Mouse (Mus musculus) gastrocnemius, adult 2 months (tissue): ENCODE results near the gene B230118H07Rik. TPM values are rescaled to one million over a fixed set of nuclear protein-coding genes. Genes with fewer than 3 reads are reported as not detected.

Experiments
- DNase-seq: peaks from one replicate; pipeline ENCODE4 v3.0.0; 2022
- H3K27ac ChIP-seq: fragments of 200-600 bp; 2 replicates; pipeline ENCODE4 v1.8.1; 2022; ENCODE audit warnings: mild to moderate bottlenecking
- H3K4me3 ChIP-seq: fragments of 200-600 bp; 2 replicates; pipeline ENCODE4 v1.8.1; 2022; ENCODE audit warnings: mild to moderate bottlenecking, moderate library complexity
- CTCF ChIP-seq: fragments of 200-600 bp; IDR thresholded peaks from 2 replicates; pipeline ENCODE4 v1.8.1; 2022; ENCODE audit warnings: antibody characterized with exemption, mild to moderate bottlenecking, moderate library complexity
- intact Hi-C: fragments of 180-260 bp; cut with DNase I; formaldehyde crosslinking; loops from one replicate; pipeline ENCODE4 v1.15.1; 2025
- total RNA-seq, 2 experiments: library from RNA; stranded (reverse); gene quantifications; 2 replicates each; pipeline ENCODE4 v1.2.3; 2021

B230118H07Rik gene
- total RNA-seq, 2 experiments from 2014 or later: 79.3 to 89.4 TPM

DNA sequence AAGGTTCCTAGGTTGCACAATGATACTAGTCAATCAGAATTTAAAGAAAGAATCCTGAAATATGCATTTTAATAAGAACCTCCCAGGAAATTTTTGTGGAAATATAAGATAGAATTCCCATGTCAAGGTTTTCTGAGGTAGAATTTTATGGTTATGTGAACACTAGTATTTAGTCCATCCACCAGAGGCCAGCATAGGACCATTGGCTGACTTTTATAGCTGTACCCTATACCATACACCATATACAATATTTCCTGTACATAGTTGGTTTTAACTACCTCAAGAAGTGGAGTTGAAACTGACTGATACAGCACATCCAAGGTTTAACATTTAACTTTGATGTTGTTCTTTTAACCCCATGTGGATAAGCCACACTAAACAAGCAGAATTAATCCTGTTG is 52.1 kb downstream of the B230118H07Rik start:
- no peak overlapping the region for H3K4me3 ChIP-seq
- H3K27ac ChIP-seq: no peak overlapping the region
- no peak for DNase-seq
- intact Hi-C loops: no loop called here
- TF ChIP-seq CTCF: peak; percentile 42

DNA sequence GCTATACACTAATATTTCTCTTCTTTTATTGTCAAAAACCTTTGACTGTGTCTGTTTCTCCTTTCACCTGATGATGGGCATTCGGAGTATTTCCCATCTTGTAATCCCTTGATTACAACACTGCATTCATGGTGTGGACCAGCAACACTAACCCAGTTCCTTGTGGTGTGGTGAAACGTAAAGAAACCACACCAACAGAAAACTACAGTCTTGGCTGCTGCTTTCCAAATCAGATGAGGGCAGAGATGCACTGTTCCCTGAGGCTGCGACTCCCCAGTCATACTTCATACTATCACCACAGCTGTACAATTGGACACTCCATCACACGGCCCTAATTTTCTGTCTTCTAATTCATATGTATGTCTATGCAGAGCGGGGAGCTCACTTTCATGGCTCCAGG is 54.7 kb downstream of the B230118H07Rik start:
- DNase-seq: no peak
- no peak overlapping the region for H3K27ac ChIP-seq
- intact Hi-C loops: no loop called here
- H3K4me3 ChIP-seq: no peak overlapping the region
- TF ChIP-seq CTCF: no peak

DNA sequence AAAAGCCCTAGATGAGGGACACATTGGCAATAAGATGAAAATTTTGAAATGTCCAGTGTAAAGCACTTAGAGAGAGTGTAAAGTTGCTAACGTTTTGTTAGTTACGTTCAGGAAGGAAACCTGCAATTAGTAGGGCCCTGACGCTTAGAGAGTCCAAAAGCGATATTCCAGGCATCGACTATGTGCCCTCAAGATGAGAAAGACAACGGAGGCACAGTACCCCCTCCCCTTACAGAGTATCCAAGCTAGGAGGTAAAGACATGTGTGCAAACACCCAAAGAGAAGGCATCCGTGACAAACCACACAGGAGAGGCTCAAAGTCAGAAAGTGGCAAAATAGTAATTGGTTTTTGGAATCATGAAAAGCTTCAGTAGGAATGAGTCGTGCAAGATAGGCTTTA is 56.4 kb downstream of the B230118H07Rik start:
- Histone ChIP-seq H3K4me3 (no peak overlapping the region), H3K27ac (no peak overlapping the region)
- no peak for TF ChIP-seq CTCF
- no peak for DNase-seq
- intact Hi-C loops: no loop called here

DNA sequence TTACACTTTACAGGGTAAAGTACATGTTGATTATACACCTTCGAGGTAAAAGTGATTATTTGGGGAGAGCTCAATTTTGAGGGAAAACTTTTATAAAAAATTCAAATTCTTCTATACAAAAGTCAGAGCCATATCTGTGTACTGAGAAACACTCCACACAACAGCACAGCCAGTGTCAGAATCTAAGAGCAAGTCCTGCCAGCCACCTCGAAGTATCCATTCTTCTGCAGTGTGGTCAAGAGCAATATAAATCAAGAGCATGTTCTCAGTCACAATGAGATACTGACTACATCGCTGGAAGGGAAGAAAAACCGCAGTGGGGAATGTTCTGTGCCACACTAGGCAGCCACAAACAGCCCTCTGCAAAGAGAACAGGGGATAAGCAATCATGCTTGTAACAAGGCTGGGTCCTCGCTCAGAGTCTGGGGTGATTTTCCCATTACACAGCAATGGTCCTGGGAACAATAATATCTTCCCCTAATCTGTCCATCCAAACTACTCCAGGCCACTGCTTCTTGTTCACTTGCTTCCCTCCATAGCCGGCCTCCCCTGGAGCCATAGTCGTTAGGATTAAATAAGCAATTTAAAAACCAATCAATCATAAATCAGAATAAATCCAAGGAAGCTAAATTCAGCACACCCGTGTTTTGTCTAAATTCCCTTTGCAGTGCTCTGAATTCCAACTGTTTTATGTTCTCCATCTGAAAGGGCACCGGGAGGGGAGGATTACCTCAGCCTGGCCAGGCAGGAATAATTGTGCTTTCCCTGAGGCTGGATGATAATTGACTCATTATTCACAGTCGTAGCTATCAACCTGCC is 57.1 kb downstream of the B230118H07Rik start:
- no peak for TF ChIP-seq CTCF
- no peak overlapping the region for H3K27ac ChIP-seq
- intact Hi-C loops: no loop called here
- DNase-seq: no peak
- H3K4me3 ChIP-seq: no peak overlapping the region

DNA sequence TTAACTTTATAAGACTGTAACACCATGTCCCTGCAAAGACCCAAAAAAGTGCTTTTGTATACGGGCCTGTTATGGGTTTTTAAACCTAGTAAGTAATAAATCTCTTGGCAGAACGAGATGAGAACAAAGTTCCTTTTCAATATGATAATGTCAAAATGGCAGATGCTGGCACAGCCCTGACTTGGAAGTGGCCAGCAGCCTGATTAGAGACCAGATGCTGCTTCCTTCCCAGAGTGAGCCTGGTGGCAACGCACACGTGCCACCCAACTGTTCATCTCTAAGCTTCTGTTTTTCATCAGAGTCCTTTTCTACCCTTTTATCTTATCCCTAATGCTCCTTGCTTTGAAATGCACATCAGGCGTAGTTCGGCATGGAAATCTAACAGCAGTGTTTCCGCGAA is 58.0 kb downstream of the B230118H07Rik start:
- Histone ChIP-seq H3K4me3 (no peak overlapping the region), H3K27ac (no peak overlapping the region)
- intact Hi-C loops: no loop called here
- no peak for DNase-seq
- TF ChIP-seq CTCF: no peak

DNA sequence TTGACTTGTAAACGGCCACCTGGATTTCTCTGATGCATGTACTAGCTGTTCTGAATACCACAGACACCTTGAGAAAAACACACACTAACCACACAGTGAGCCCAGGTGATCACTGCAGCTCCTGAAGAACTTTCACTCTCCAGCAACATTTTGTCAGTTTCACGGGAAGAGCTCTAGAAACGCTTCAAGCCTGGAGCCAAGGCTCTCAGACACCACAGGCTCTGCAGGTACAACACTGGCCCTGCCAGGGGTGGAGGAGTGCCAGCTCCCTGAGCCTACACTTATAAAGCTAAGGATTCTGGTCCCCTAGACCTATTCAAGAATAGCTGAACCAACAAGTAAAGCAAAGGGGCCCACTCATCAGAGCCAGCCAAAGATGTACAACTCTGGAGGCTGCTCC is 67.9 kb downstream of the B230118H07Rik start:
- no peak for TF ChIP-seq CTCF
- intact Hi-C loops: no loop called here
- Histone ChIP-seq H3K27ac (no peak overlapping the region), H3K4me3 (no peak overlapping the region)
- DNase-seq: no peak

DNA sequence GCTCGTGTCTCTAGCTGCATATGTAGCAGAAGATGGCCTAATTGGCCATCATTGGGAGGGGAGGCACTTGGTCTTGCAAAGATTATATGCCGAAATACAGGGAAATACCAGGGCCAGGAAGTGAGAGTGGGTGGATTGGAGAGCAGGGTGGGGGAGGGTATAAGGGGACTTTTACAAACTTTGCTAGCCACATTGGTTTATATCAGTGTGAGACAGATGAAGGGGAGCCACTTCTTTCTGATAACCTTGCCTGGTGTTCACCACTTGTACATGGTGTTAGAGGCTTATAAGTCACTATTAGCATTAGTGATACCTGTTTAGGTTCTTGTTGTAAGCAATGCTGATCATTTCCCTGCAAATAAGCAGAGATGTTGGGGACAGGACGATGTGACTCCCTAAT is 68.4 kb downstream of the B230118H07Rik start:
- Histone ChIP-seq H3K27ac (no peak overlapping the region), H3K4me3 (no peak overlapping the region)
- no peak for DNase-seq
- intact Hi-C loops: no loop called here
- TF ChIP-seq CTCF: no peak

DNA sequence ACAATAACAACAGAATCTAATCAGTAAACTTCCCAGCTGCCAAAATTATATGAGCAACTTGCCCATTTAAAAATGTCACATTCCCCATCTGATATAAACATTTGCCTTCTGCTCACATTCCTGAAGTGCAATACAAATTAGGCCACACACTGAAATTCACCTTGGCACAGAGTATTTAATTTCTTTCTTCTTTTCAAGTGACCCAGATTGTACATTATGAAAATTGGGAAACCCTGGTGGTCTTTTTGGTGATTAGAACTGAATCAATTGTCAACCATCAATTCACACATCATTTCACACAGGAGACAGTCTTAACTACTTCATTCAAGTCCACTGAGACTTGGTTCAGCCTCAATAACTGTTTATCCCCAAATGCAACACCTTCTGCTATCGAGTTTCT is 68.9 kb downstream of the B230118H07Rik start:
- intact Hi-C loops: no loop called here
- Histone ChIP-seq H3K27ac (no peak overlapping the region), H3K4me3 (no peak overlapping the region)
- DNase-seq: no peak
- TF ChIP-seq CTCF: no peak

DNA sequence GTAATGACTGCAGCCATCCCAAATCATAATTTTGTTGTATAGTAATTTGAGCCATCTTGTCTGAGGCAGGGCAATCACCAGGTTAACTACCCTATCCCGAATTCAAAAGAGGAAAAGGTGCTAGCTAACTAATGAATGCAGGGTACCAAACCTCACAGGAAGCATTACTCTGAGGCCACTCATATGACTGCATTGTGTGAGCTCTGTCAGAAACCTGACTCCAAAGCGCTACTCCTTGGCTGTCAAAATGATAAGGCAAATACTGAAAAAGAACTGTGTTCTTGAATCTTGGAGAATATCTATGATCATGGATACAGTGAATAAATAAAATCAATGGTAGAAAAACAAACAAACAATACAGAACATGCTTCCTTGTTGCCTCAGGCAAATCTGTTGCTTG is 69.3 kb downstream of the B230118H07Rik start:
- TF ChIP-seq CTCF: no peak
- DNase-seq: no peak
- H3K4me3 ChIP-seq: no peak overlapping the region
- no peak overlapping the region for H3K27ac ChIP-seq
- intact Hi-C loops: no loop called here

DNA sequence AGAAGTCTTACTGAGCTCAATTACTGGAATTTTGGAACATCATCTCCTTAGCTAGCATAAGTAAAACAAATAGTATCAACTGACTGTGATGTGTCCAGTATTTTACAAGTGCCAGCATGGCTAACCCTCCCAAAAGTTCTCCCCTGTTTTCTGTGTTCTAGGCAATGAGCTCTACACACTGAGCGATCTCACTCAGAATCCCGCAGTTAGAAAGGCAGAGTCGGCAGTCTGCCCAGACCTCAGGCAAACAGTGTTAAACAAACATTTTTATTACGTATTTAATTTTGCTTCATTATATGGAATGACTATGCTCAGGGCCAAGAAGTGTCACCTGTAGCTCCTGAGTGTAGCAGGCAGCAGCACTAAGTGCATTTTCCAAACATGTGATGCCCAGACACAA is 72.1 kb downstream of the B230118H07Rik start:
- no peak for DNase-seq
- intact Hi-C loops: no loop called here
- no peak for TF ChIP-seq CTCF
- no peak overlapping the region for H3K4me3 ChIP-seq
- H3K27ac ChIP-seq: no peak overlapping the region

DNA sequence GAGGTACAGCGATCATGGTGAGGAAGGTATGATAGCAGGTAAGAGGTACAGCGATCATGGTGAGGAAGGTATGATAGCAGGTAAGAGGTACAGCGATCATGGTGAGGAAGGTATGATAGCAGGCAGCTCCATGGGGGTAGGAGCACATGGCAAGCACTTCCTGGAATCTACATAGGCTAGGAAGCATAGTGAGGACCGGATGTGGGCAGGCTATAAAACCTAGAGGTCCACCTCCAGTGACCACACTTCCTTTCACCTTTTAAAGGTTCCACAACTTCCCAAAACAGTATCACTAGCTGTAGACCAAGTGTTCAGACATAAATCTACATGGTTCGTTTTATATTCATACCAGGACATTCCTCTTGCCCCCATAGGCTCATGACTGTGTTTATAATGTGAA is 80.1 kb downstream of the B230118H07Rik start:
- no peak for TF ChIP-seq CTCF

DNA sequence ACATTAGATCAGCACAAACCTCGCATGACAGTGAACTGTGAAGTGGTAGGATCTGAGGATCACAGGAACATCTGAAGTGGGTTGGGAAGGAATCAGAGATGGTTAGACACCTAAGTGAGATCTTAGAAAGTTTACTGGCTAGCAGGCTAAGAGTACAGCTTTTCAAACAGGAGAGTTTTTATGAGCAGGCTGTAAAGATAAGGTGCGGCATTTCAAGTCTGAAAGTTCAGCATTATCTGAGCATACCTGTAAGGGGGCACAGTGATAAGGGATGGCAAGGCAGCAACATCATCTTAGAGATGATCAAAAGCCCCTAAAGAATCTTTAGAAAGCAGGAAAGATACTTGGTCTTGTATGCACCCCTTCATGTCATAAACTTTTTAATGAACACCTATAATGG is 81.8 kb downstream of the B230118H07Rik start:
- Histone ChIP-seq H3K27ac (no peak overlapping the region), H3K4me3 (no peak overlapping the region)
- DNase-seq: no peak
- intact Hi-C loops: no loop called here
- TF ChIP-seq CTCF: no peak

More for the DNA sequence above, 80.1 kb downstream of the B230118H07Rik start:
- intact Hi-C loops: no loop called here
- Histone ChIP-seq H3K4me3 (no peak overlapping the region), H3K27ac (no peak overlapping the region)
- DNase-seq: no peak

DNA sequence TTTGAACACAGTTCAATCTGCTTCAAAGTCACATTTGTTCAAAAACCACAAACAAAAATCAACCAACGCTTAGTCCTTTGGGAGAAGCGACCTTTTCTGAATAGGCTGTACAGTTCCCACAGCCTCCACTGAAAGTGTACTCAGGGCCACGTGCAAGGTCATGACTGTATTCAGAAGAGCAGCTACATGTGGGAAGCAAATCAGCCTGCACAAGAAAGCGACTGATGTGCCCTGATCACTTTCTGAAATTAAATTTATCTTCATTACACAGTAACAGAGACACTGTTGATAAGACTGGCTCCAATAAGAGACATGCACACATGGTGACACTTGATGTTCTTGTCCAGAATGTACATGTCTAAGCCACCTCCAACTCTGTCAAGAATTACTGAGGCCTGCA is 85.6 kb downstream of the B230118H07Rik start:
- no peak for TF ChIP-seq CTCF
- no peak overlapping the region for H3K27ac ChIP-seq

DNA sequence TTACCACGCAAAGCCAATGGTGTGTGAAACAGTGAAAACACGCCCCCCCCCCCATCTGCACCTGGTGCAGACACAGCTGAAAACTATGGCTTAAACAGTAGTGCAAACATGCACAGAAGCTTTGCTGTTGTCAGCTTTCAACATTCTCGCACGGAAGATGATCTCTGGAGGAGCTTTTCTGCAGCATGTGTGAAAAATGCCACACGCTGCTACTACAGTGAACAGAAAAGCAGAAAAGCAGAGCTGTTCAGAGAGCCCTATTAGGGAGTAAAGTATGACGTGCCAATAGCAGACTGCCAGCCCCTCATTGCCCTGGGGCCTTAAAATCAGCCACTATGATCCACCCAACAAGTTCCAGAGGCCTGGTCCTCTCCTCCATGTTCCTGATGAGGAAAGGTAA is 86.1 kb downstream of the B230118H07Rik start:
- TF ChIP-seq CTCF: no peak
- H3K27ac ChIP-seq: no peak overlapping the region
- H3K4me3 ChIP-seq: no peak overlapping the region

More for the DNA sequence above, 85.6 kb downstream of the B230118H07Rik start:
- intact Hi-C loops: no loop called here
- H3K4me3 ChIP-seq: no peak overlapping the region
- no peak for DNase-seq

More for the DNA sequence above, 86.1 kb downstream of the B230118H07Rik start:
- intact Hi-C loops: no loop called here
- no peak for DNase-seq
